Mouse (Mus musculus) hindbrain, embryonic 15.5 days (tissue): ENCODE measurements around the gene Fads1. TPM values are rescaled to one million over a fixed set of nuclear protein-coding genes. Genes with fewer than 3 reads are reported as not detected.

Source experiments
- ATAC-seq: fragments of 200-750 bp; cut with Nextera tagmentation; 2 replicates; pipeline ENCODE4 v1.8.0; 2017; ENCODE audit warnings: low read depth, moderate number of reproducible peaks, moderate TSS enrichment; ENCODE audit not compliant: low FRiP score
- H3K27ac ChIP-seq: fragments of 300-500 bp; sonication (generic); replicated peaks from 2 replicates; pipeline ENCODE4 v1.5.1; 2015; ENCODE audit warnings: mild to moderate bottlenecking, inconsistent platforms
- H3K27me3 ChIP-seq: fragments of 300-500 bp; sonication (generic); 2 replicates; pipeline ENCODE4 v1.6.1; 2015; ENCODE audit warnings: control low read depth, inconsistent platforms
- H3K36me3 ChIP-seq: fragments of 300-500 bp; sonication (generic); 2 replicates; pipeline ENCODE4 v1.6.1; 2015; ENCODE audit warnings: control low read depth, inconsistent platforms
- H3K4me1 ChIP-seq: fragments of 300-500 bp; sonication (generic); replicated peaks from 2 replicates; pipeline ENCODE4 v1.6.1; 2015; ENCODE audit warnings: control low read depth, inconsistent platforms
- H3K4me2 ChIP-seq: fragments of 300-500 bp; sonication (generic); 2 replicates; pipeline ENCODE4 v1.6.1; 2015; ENCODE audit warnings: moderate library complexity, mild to moderate bottlenecking, inconsistent platforms
- H3K4me3 ChIP-seq: fragments of 300-500 bp; sonication (generic); 2 replicates; pipeline ENCODE4 v1.5.1; 2015; ENCODE audit warnings: mild to moderate bottlenecking, inconsistent platforms
- H3K9ac ChIP-seq: fragments of 300-500 bp; sonication (generic); 2 replicates; pipeline ENCODE4 v1.6.1; 2015; ENCODE audit warnings: inconsistent platforms
- H3K9me3 ChIP-seq: fragments of 300-500 bp; sonication (generic); 2 replicates; pipeline ENCODE4 v1.6.1; 2016; ENCODE audit warnings: control low read depth, inconsistent platforms
- WGBS: fragments of 180-500 bp; shearing (Covaris S2); methylation state at CpG from one replicate; pipeline ENCODE4 v1.1.7; 2015; 5-methylcytosine and 5-hydroxymethylcytosine counted together
- polyA plus RNA-seq: library from polyadenylated mRNA; unstranded; fragments of >200 nt; fragmentation: Nextera tagmentation; extraction: Ambion mirVana; gene quantifications from 2 replicates; pipeline ENCODE4 v1.2.1, GENCODE M21; 2015

Fads1 gene
- polyA plus RNA-seq, 1 experiment from 2014 or later = 160 TPM

DNA sequence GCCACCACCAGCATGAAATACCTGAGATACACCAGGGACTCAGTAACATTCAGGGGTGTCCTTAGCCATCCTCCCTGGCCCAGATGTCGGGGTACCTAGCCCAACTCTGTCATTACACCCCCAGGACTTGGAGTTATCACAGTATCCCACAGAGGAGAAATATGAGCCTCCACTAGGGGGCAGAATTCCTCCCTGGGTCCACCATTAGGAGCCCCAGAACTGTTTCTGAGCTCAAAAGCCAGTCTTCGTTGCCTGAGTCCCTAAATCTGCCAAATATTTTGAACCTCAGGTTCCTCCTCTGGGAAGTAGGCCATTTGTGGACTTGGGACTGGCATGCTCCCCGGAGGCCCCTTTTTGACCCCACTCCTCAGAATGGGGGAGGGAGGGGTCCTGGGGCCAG lies 36.4 kb downstream of the Fads1 start:
- WGBS = 38% methylated on average over 3 of the region's 3 CpGs
- no peak overlapping the region for H3K9ac ChIP-seq
- no peaks in the 10 kb centered on the region for H3K4me1 ChIP-seq
- no peak overlapping the region for H3K4me2 ChIP-seq
- no peaks in the 10 kb centered on the region for H3K9me3 ChIP-seq
- no peak overlapping the region for H3K4me3 ChIP-seq
- no peak; the same call in 1 of the 2 replicates for ATAC-seq
- no peaks in the 10 kb centered on the region for H3K36me3 ChIP-seq
- no peaks in the 10 kb centered on the region for H3K27me3 ChIP-seq
- no peak overlapping the region for H3K27ac ChIP-seq

DNA sequence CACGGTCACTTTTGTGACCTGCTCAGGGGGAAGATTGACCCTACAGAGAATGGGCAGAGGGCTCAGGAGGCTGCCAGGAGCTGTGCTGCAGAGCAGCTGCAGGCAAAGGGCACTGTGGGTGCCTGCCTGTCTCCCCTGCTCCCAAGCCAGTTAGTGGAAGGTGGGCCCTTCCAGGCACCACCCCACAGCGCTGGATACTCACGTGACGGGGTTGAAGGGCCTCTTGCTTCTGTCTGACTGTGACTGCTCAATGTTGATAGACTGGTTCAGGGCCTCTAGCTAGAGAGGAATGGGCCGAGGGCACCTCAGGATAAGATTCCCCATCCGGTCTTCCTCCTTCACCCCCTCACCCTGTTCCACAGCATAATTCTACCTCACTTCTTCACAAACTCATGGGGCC lies 36.9 kb downstream of the Fads1 start:
- Histone ChIP-seq H3K9ac (no peak overlapping the region), H3K4me1 (no peaks in the 10 kb centered on the region), H3K27ac (no peak overlapping the region), H3K4me3 (no peak overlapping the region), H3K36me3 (no peaks in the 10 kb centered on the region), H3K9me3 (no peaks in the 10 kb centered on the region), H3K4me2 (no peak overlapping the region), H3K27me3 (no peaks in the 10 kb centered on the region)
- WGBS = 80% methylated on average over 6 of the region's 6 CpGs
- no peak for ATAC-seq

DNA sequence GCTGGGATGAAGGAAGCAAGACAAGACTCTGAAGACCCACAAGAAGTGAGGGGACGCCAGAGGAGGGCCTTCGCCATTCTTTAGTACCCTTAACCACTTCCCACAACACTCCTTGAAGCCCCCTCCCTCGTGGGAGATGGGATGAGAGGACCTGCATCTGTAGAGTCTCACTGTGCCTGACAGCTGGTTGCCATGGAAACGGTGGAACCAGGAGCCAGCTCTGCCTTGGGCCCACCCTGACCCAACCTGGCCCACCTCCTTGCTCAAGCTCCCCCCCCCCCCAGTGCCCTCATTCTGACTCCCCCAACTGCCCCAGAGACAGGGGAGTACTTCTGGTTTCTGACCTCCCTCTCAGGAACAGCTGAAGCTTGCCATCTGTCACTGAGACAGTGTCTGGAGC lies 38.9 kb downstream of the Fads1 start:
- no peak for ATAC-seq

DNA sequence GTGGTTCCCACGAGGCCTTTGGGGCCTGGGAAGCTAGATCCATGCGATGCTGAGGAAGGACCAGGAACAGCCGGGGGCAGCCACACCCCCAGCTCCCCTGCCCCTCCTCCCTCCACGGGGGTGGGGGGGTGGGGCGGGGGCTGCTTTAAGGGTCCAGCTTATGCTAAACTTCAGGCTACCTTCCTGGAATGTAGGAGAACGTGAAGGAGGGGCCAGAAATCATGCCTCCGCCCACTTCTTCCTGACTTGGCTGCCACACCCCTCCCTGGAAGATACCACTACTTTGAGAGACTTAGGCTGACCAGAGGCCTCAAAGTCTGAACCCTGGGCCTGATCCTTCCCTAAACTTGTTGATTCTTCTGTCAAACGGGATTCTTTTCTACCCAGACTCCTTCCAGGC lies 40.0 kb downstream of the Fads1 start:
- H3K27me3 ChIP-seq = no peaks in the 10 kb centered on the region
- H3K9me3 ChIP-seq = no peaks in the 10 kb centered on the region
- H3K27ac ChIP-seq = no peak overlapping the region
- no peak overlapping the region for H3K9ac ChIP-seq
- 50% methylated on average over 8 of the region's 8 CpGs for WGBS
- no peaks in the 10 kb centered on the region for H3K36me3 ChIP-seq
- no peak overlapping the region for H3K4me2 ChIP-seq
- no peak overlapping the region for H3K4me3 ChIP-seq
- H3K4me1 ChIP-seq = peaks cover 3% of the 10 kb centered on the region; the same call in 1 of the 2 replicates
- no peak for ATAC-seq

More for the DNA sequence above, 38.9 kb downstream of the Fads1 start:
- H3K4me2 ChIP-seq = no peak overlapping the region
- no peak overlapping the region for H3K9ac ChIP-seq
- H3K9me3 ChIP-seq = no peaks in the 10 kb centered on the region
- H3K27me3 ChIP-seq = no peaks in the 10 kb centered on the region
- H3K4me3 ChIP-seq = no peak overlapping the region
- 63% methylated on average over 4 of the region's 4 CpGs for WGBS
- no peaks in the 10 kb centered on the region for H3K36me3 ChIP-seq
- H3K27ac ChIP-seq = no peak overlapping the region
- peaks cover 3% of the 10 kb centered on the region; the same call in 1 of the 2 replicates for H3K4me1 ChIP-seq

DNA sequence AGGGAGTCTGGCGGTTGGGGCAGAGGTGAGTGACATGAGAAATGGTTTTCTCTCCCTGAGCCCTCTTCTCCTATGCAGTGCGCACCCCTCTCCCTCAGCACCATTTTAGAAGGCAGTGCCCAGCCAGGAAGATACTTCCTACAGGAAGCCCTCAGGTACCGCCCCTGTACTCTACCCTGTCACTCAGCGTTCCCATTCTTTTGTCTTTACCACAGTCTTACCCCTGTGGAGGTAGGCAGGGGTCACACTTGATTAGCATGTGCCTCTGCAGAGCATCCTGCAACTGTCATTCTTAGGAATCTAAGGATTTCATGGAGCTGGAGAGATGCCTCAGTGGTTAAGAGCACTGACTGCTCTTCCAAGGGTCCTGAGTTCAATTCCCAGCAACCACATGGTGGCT lies 40.9 kb downstream of the Fads1 start:
- peaks cover 3% of the 10 kb centered on the region; the same call in 1 of the 2 replicates for H3K4me1 ChIP-seq
- H3K36me3 ChIP-seq = no peaks in the 10 kb centered on the region
- no peaks in the 10 kb centered on the region for H3K9me3 ChIP-seq
- ATAC-seq = no peak
- H3K27me3 ChIP-seq = no peaks in the 10 kb centered on the region
- no peak overlapping the region for H3K4me2 ChIP-seq
- H3K9ac ChIP-seq = no peak overlapping the region
- no peak overlapping the region for H3K4me3 ChIP-seq
- H3K27ac ChIP-seq = no peak overlapping the region
- 79% methylated on average over 4 of the region's 4 CpGs for WGBS

DNA sequence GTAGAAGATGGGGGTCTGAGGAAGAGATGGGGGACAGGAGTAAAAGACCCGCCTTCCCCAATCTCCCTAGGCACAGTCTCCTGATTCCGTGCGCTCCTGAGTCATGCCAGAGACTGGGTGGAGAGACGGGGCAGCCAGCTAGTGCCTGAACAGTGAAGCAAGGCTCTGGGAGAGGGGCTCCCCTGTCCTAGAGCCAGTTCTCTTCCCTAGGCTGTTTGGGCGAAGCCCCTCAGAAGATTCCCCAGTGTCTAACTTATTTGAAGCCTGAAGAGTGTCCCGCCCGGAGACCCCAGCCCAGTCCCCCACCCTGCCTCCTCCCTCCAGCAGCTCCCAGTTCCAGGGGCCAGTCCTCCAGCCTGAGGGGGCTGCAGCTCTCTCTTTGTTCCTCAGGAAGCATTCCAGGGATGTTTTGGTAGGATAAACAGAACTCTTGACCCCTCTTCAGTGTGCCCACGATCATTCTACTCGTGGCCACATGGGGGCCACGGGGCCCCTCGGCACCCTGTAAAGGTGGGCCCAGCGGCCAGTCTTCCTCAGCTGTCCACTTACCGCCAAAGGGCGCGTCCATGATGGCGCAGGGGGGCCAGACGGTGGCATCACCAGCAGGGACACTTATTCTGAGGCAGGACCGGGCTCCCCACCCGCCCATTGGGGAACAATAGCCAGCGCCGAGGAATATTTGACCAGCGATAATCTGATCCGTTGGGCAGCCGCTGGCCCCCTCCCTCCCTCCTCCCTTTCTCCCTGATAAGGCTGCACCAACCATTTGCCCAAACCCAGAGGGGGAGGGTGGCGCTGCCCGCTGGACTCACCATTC lies 42.2 kb downstream of the Fads1 start:
- no peak for ATAC-seq
- 42% methylated on average over 26 of the region's 26 CpGs for WGBS
- H3K4me1 ChIP-seq = peaks cover 3% of the 10 kb centered on the region; the same call in 1 of the 2 replicates
- no peak overlapping the region for H3K9ac ChIP-seq
- peak overlapping the region; percentile 7; the same call in 1 of the 2 replicates for H3K4me2 ChIP-seq
- no peaks in the 10 kb centered on the region for H3K36me3 ChIP-seq
- H3K27ac ChIP-seq = no peak overlapping the region
- H3K27me3 ChIP-seq = no peaks in the 10 kb centered on the region
- H3K4me3 ChIP-seq = no peak overlapping the region
- H3K9me3 ChIP-seq = no peaks in the 10 kb centered on the region

DNA sequence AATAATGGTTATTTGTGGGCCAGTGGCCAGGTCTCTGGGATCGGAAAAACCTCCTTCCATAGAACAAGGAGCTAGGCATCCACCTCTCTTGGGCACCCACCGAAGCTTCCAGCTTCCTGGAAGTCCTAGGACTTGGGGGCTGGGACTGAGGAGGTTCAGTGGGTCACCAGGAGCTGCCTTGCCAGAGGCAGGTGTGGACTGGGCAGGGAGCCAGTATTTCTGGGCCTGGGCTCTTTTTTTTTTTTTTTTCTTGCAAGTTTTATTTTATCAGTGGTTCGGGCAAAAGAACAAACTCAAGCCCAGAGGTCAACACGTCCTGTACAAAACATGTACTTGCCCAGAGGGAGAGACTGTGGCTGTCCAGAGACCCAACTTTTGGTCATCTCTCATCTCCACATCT lies 43.1 kb downstream of the Fads1 start:
- H3K4me3 ChIP-seq = no peak overlapping the region
- H3K27me3 ChIP-seq = no peaks in the 10 kb centered on the region
- H3K9me3 ChIP-seq = no peaks in the 10 kb centered on the region
- no peak overlapping the region for H3K27ac ChIP-seq
- no peak for ATAC-seq
- 85% methylated on average over 4 of the region's 4 CpGs for WGBS
- H3K36me3 ChIP-seq = no peaks in the 10 kb centered on the region
- no peak overlapping the region for H3K4me2 ChIP-seq
- H3K4me1 ChIP-seq = peaks cover 3% of the 10 kb centered on the region; the same call in 1 of the 2 replicates
- H3K9ac ChIP-seq = no peak overlapping the region

DNA sequence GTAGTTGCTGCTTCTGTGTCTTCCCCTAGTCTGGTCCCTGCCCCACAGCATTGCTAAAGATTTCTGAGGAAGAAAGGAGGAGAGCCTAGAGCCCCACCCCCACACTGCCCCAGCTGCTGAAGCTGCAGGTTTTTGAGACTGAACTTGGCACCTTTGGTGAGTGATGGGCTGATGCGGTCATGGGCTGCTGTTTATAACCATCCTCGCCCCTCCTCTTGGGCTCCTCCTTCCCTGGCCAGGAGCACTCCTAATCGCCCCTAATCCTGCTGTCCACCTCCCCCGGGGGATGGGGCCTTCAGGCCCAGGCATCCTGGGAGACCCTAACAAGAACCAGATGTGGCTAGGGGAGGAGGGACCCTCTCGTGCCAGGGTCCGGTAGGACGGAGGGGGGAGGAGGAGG lies 48.3 kb downstream of the Fads1 start:
- H3K4me3 ChIP-seq = no peak overlapping the region
- no peak for ATAC-seq
- H3K4me1 ChIP-seq = no peaks in the 10 kb centered on the region
- no peak overlapping the region for H3K4me2 ChIP-seq
- no peaks in the 10 kb centered on the region for H3K9me3 ChIP-seq
- no peaks in the 10 kb centered on the region for H3K36me3 ChIP-seq
- H3K27me3 ChIP-seq = peaks cover 5% of the 10 kb centered on the region; the same call in 1 of the 2 replicates
- WGBS = 18% methylated on average over 7 of the region's 7 CpGs
- H3K27ac ChIP-seq = no peak overlapping the region
- H3K9ac ChIP-seq = no peak overlapping the region

DNA sequence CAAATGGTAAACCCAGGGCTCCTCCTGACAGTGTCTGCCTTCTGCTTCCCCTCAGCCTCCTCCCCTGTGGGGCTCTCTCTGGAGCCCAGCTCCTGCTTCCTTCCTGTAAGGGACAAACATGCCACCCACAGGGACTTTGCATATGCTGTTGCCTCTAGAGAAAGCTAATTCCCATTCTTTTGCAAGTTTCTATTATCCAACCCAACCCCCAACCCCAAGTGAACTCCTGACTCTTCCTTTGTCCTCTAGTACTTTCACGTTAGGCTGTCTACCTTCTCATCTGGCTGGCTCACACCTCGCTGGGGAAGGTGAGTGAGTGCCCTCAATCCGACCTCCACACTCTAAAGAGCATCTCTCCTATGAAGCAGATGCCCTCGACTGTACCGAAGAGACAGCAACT lies 49.2 kb downstream of the Fads1 start:
- Histone ChIP-seq H3K9me3 (no peaks in the 10 kb centered on the region), H3K9ac (no peak overlapping the region)

DNA sequence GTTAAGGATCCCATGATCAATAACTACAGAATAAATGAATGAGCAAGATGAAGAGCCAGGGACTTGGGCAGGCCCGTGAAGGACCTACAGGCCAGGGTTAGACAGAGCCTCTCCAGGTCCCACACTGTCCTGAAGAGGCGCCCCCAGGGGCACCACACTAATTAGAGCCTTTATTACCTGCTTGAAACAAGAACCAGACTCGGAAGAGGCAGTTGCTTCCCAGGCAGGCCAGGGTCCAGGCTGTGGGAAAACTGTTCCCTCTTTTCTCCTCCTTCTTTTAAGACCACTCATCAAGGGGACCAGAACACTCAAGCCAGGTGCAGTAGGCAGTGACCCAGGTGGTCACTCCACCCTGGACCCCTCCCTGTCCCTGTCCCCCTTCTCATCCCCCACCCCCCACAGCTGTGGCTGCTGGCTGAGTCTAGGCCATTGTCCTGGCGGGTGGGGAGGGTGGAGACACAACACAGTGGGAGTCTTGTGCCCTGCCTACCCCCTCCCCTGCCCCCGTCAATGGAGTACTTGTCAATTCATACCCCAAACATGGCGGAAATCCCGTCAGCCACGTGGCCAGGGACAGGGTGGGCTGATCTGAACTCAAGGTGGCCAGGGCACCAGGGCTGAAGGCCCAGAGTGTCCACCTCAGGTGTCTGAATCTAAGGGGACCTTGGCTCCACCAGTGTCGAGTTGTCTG lies 49.8 kb downstream of the Fads1 start:
- no peaks in the 10 kb centered on the region for H3K9me3 ChIP-seq
- H3K27me3 ChIP-seq = peaks cover 5% of the 10 kb centered on the region; the same call in 1 of the 2 replicates
- H3K4me2 ChIP-seq = no peak overlapping the region
- H3K27ac ChIP-seq = no peak overlapping the region
- 33% methylated on average over 9 of the region's 9 CpGs for WGBS
- no peaks in the 10 kb centered on the region for H3K36me3 ChIP-seq
- H3K4me1 ChIP-seq = no peaks in the 10 kb centered on the region
- H3K9ac ChIP-seq = no peak overlapping the region
- ATAC-seq = no peak
- H3K4me3 ChIP-seq = no peak overlapping the region

More for the DNA sequence above, 49.2 kb downstream of the Fads1 start:
- WGBS = 17% methylated on average over 5 of the region's 5 CpGs
- H3K4me3 ChIP-seq = no peak overlapping the region
- no peaks in the 10 kb centered on the region for H3K36me3 ChIP-seq
- H3K4me2 ChIP-seq = no peak overlapping the region
- no peak overlapping the region for H3K27ac ChIP-seq
- no peak for ATAC-seq
- peaks cover 5% of the 10 kb centered on the region; the same call in 1 of the 2 replicates for H3K27me3 ChIP-seq
- no peaks in the 10 kb centered on the region for H3K4me1 ChIP-seq

DNA sequence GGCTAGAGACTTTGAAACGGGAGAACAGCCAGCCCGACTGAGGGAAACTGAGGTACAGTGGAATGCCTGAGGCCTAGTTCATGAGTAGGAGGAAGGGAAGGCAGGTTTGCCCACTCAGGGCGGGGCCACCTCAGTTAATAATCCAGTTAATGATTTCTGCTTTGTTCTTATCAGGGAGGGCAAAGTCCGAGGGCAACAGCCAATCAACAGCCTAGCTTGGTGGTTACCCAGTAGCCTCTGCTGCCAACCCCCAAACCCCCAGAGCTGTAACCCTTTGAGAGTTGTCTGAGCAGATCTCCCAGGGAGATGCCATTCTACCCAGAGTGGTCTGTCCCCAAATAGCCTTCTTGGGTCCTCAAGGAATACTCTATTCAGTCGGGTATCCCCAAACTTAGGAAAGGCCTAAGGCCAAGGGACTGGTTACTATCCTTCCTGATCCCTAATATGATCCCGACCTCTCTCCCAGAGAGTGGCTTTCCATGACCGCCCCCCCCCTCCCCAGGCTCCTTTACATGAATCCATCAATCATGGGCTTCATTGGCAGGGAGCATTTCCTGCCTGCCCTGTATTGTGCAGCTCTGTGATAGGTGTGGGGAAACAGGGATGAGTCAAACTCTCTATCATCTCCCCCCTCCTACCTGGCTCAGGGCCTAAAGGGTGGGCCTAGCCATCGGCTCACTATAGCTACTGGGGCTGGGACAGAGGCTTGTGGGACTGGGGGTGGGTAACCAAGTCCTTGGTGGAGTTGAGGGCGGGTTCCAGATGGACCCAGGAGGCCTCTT lies 53.3 kb downstream of the Fads1 start:
- Histone ChIP-seq H3K27me3 (peaks cover 15% of the 10 kb centered on the region), H3K36me3 (no peaks in the 10 kb centered on the region), H3K9me3 (no peaks in the 10 kb centered on the region), H3K27ac (no peak overlapping the region), H3K4me2 (no peak overlapping the region), H3K4me1 (peaks cover 10% of the 10 kb centered on the region), H3K4me3 (no peak overlapping the region), H3K9ac (no peak overlapping the region)
- WGBS = 87% methylated on average over 9 of the region's 9 CpGs
- no peak for ATAC-seq

DNA sequence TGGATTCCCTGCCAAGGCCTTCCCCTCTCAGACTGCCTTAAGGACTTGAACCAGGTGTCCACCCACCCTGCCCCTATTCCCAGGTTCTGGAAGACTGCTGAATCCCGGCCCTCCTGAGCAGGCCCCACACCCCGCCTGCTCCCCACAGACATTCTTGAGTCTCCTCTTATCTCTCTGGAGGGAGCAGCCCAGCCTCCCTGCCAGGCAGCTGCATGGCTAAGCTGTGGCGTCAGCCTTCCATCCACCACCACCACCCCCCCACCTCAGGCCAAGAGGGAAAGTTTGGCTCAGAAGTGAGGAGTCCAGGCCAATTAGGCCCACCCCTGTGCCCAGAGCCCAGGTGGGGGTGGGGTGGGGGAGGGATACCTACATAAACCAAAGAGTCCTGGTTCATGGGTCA lies 55.8 kb downstream of the Fads1 start:
- H3K27ac ChIP-seq = no peak overlapping the region
- WGBS = 68% methylated on average over 3 of the region's 3 CpGs
- H3K4me3 ChIP-seq = no peak overlapping the region
- no peak overlapping the region for H3K9ac ChIP-seq
- peaks cover 13% of the 10 kb centered on the region for H3K27me3 ChIP-seq
- no peak overlapping the region for H3K4me2 ChIP-seq
- no peaks in the 10 kb centered on the region for H3K9me3 ChIP-seq
- no peaks in the 10 kb centered on the region for H3K36me3 ChIP-seq
- H3K4me1 ChIP-seq = peaks cover 10% of the 10 kb centered on the region
- ATAC-seq = no peak
